Mouse (Mus musculus) embryonic facial prominence, embryonic 13.5 days (tissue): ENCODE data around the gene Hoxa6. TPM values are rescaled to one million over a fixed set of nuclear protein-coding genes. Genes with fewer than 3 reads are reported as not detected.

Source experiments
- ATAC-seq: fragments of 200-750 bp; cut with Nextera tagmentation; 2 replicates; pipeline ENCODE4 v1.8.0; 2017; ENCODE audit warnings: low read depth; ENCODE audit not compliant: insufficient number of reproducible peaks, insufficient read depth, low FRiP score, low TSS enrichment
- H3K27ac ChIP-seq: fragments of 300-500 bp; sonication (generic); 2 replicates; pipeline ENCODE4 v1.5.1; 2015; ENCODE audit warnings: moderate library complexity, mild to moderate bottlenecking, inconsistent platforms
- H3K27me3 ChIP-seq: fragments of 300-500 bp; sonication (generic); 2 replicates; pipeline ENCODE4 v1.6.1; 2015; ENCODE audit warnings: mild to moderate bottlenecking, inconsistent platforms
- H3K36me3 ChIP-seq: fragments of 300-500 bp; sonication (generic); 2 replicates; pipeline ENCODE4 v1.6.1; 2015; ENCODE audit warnings: mild to moderate bottlenecking, inconsistent platforms
- H3K4me1 ChIP-seq: fragments of 300-500 bp; sonication (generic); 2 replicates; pipeline ENCODE4 v1.6.1; 2015; ENCODE audit warnings: inconsistent platforms
- H3K4me2 ChIP-seq: fragments of 300-500 bp; sonication (generic); 2 replicates; pipeline ENCODE4 v1.6.1; 2015; ENCODE audit warnings: moderate library complexity, mild to moderate bottlenecking, inconsistent platforms
- H3K4me3 ChIP-seq: fragments of 300-500 bp; sonication (generic); 2 replicates; pipeline ENCODE4 v1.5.1; 2015; ENCODE audit warnings: mild to moderate bottlenecking, inconsistent platforms
- H3K9ac ChIP-seq: fragments of 300-500 bp; sonication (generic); 2 replicates; pipeline ENCODE4 v1.6.1; 2015; ENCODE audit warnings: mild to moderate bottlenecking, inconsistent platforms
- H3K9me3 ChIP-seq: fragments of 300-500 bp; sonication (generic); 2 replicates; pipeline ENCODE4 v1.6.1; 2016; ENCODE audit warnings: inconsistent platforms
- WGBS: fragments of 180-500 bp; shearing (Covaris S2); methylation state at CpG from one replicate; pipeline ENCODE4 v1.1.7; 2015; ENCODE audit warnings: mixed read lengths; 5-methylcytosine and 5-hydroxymethylcytosine counted together
- polyA plus RNA-seq: library from polyadenylated mRNA; unstranded; fragments of >200 nt; fragmentation: Nextera tagmentation; extraction: Ambion mirVana; gene quantifications from 2 replicates; pipeline ENCODE4 v1.2.1, GENCODE M21; 2015

Gene Hoxa6
- polyA plus RNA-seq, 1 experiment from 2014 or later = 0.81 TPM

GRCm38 (mm10) chr6:52207684-52207976 lies 892 bp downstream of the Hoxa6 start:
- H3K4me1 ChIP-seq = peaks cover 20% of the 10 kb centered on the region
- no peak overlapping the region for H3K27ac ChIP-seq
- H3K9ac ChIP-seq = no peak overlapping the region
- no peak for ATAC-seq
- H3K27me3 ChIP-seq = peaks cover 100% of the 10 kb centered on the region
- no peaks in the 10 kb centered on the region for H3K36me3 ChIP-seq
- H3K4me2 ChIP-seq = no peak overlapping the region
- H3K4me3 ChIP-seq = no peak overlapping the region
- H3K9me3 ChIP-seq = no peaks in the 10 kb centered on the region

GRCm38 (mm10) chr6:52206882-52207683 lies 1.4 kb downstream of the Hoxa6 start:
- Histone ChIP-seq H3K36me3 (no peaks in the 10 kb centered on the region), H3K27ac (no peak overlapping the region), H3K27me3 (peaks cover 100% of the 10 kb centered on the region), H3K9me3 (no peaks in the 10 kb centered on the region), H3K9ac (no peak overlapping the region), H3K4me3 (no peak overlapping the region), H3K4me2 (no peak overlapping the region), H3K4me1 (peaks cover 20% of the 10 kb centered on the region)
- WGBS = 2% methylated on average over 4 of the region's 4 CpGs
- ATAC-seq = no peak

DNA sequence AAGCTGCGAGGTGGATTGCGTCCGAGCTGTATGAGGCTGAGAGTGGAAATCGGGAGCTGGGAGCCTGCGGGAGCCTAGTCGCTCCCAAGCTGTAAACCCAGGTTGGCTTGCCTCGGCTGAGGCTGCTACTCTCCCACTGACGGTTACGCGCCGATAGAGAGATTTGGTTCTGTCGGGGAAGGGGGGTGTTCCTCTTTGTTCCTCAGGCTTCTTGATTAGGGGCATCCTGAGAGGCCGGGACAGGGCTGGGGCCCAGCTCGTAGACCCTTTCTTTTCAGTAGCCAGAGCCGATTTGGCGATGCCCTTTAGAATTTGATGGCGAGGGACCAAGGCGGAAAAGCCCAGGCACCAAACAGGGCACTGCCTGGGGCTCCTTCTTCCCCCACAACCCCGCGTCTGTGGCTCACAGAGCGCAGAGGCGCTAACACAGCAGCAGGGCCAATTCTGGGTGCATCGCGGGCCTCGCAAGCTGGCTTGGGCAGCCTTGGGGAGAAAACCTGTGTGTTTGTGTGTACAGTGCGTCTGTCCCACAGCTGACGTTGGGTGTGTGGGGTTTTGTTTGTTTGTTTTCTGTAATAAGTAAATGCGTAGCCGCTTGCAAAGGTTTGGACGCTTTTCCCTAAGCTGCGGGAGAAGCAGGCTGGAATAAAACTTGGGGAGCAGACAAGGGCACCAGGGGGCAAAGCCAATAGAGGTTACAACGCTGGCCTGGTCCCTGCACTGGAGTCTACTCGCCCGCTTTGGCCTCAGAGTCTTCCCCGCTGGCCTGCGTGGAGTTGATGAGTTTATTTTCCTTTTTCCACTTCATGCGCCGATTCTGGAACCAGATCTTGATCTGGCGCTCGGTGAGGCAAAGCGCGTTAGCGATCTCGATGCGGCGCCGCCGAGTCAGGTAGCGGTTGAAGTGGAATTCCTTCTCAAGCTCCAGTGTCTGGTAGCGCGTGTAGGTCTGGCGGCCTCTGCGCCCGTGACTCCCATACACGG lies 2.6 kb downstream of the Hoxa6 start:
- Histone ChIP-seq H3K4me1 (peaks cover 12% of the 10 kb centered on the region), H3K9me3 (no peaks in the 10 kb centered on the region), H3K4me2 (no peak overlapping the region), H3K27ac (no peak overlapping the region), H3K4me3 (no peak overlapping the region), H3K9ac (no peak overlapping the region), H3K36me3 (no peaks in the 10 kb centered on the region), H3K27me3 (peaks cover 100% of the 10 kb centered on the region)
- under 1% methylated on average over 55 of the region's 55 CpGs for WGBS
- no peak for ATAC-seq

DNA sequence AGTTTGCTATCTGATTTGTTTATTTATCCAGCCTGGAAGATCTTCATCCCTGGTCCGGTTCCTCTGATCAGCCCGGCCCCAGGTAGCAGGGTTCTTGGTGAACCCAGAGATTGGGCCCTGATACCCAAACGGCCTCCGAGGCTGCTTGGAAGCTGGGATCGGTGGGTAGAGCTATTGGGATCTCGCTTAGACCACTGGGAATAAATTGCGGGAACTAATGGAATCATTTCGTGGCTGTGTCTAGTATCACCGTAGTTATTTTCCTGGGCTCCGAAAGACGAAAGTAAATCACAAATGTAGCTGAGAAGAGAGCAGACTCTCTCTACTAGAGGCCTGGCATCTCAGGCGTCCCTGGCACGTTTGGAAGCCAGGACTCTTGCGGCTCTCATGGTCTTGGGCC lies 3.3 kb downstream of the Hoxa6 start:
- H3K4me1 ChIP-seq = peaks cover 12% of the 10 kb centered on the region
- no peak overlapping the region for H3K27ac ChIP-seq
- no peaks in the 10 kb centered on the region for H3K9me3 ChIP-seq
- no peak for ATAC-seq
- peaks cover 100% of the 10 kb centered on the region for H3K27me3 ChIP-seq
- 5% methylated on average over 14 of the region's 14 CpGs for WGBS
- no peak overlapping the region for H3K9ac ChIP-seq
- no peaks in the 10 kb centered on the region for H3K36me3 ChIP-seq
- no peak overlapping the region for H3K4me2 ChIP-seq
- no peak overlapping the region for H3K4me3 ChIP-seq

DNA sequence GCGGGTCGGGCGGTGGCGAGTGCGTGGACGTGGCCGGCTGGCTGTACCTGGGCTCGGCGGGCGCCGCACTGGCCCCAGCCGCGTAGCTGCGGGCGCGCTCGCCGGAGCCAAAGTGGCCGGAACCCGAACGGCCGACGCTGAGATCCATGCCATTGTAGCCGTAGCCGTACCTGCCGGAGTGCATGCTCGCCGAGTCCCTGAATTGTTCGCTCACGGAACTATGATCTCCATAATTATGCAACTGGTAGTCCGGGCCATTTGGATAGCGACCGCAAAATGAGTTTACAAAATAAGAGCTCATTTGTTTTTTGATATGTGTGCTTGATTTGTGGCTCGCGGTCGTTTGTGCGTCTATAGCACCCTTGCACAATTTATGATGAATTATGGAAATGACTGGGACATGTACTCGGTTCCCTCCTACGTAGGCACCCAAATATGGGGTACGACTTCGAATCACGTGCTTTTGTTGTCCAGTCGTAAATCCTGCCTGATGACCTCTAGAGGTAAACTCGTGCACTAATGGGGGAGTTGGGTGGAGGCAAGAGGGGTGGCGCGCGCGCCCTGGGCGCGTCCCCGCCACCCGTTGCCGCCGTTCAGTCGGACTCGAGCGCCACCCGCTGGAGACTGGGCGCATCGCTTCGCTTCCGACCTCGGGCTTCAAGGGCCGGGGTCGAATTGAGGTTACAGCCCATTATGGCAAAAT lies 4.3 kb downstream of the Hoxa6 start, which contains the start of gene Hoxa5:
Gene Hoxa5 (minus strand): TSS at position 538 of the 703 bp plus-strand sequence.
- Histone ChIP-seq H3K9ac (no peak within 1 kb of the TSS), H3K4me2 (peak within 1 kb of the TSS; percentile 46), H3K4me1 (peaks cover 12% of the 10 kb centered on the region), H3K27ac (no peak within 1 kb of the TSS), H3K27me3 (peaks cover 100% of the 10 kb centered on the region), H3K36me3 (no peaks in the 10 kb centered on the region), H3K9me3 (no peaks in the 10 kb centered on the region), H3K4me3 (peak within 1 kb of the TSS; percentile 23)
- no peak for ATAC-seq
- WGBS = under 1% methylated on average over 65 of the region's 65 CpGs

- no peak for ATAC-seq
- Histone ChIP-seq H3K36me3 (no peaks in the 10 kb centered on the region), H3K4me1 (peaks cover 12% of the 10 kb centered on the region), H3K9me3 (no peaks in the 10 kb centered on the region), H3K4me3 (peak overlapping the region; percentile 23), H3K27me3 (peaks cover 100% of the 10 kb centered on the region), H3K4me2 (peak overlapping the region; percentile 46), H3K27ac (no peak overlapping the region), H3K9ac (no peak overlapping the region)
- WGBS = under 1% methylated on average over 46 of the region's 46 CpGs
These were observed 5.0 kb downstream of the Hoxa6 start for GRCm38 (mm10) chr6:52203371-52204049.

DNA sequence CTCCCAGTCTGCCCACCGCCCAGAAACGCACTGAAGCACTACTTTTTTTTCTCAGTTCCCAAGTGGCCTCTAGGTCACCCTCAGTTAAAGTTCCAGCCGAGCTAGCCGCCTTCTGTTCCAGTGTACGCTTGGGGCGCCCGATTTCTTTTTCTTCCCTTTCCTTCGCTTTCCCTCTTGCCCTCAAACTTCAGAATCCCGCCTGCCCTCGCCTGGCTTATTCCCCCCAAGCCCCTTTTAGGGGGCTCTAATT lies 5.5 kb downstream of the Hoxa6 start:
- peak overlapping the region; percentile 23; the same call in 1 of the 2 replicates for H3K4me3 ChIP-seq
- H3K27me3 ChIP-seq = peaks cover 100% of the 10 kb centered on the region
- no peaks in the 10 kb centered on the region for H3K36me3 ChIP-seq
- 1% methylated on average over 10 of the region's 10 CpGs for WGBS
- no peak for ATAC-seq
- H3K4me2 ChIP-seq = no peak overlapping the region; the same call in 1 of the 2 replicates
- no peak overlapping the region for H3K27ac ChIP-seq
- H3K4me1 ChIP-seq = peaks cover 12% of the 10 kb centered on the region
- H3K9me3 ChIP-seq = no peaks in the 10 kb centered on the region
- no peak overlapping the region for H3K9ac ChIP-seq

DNA sequence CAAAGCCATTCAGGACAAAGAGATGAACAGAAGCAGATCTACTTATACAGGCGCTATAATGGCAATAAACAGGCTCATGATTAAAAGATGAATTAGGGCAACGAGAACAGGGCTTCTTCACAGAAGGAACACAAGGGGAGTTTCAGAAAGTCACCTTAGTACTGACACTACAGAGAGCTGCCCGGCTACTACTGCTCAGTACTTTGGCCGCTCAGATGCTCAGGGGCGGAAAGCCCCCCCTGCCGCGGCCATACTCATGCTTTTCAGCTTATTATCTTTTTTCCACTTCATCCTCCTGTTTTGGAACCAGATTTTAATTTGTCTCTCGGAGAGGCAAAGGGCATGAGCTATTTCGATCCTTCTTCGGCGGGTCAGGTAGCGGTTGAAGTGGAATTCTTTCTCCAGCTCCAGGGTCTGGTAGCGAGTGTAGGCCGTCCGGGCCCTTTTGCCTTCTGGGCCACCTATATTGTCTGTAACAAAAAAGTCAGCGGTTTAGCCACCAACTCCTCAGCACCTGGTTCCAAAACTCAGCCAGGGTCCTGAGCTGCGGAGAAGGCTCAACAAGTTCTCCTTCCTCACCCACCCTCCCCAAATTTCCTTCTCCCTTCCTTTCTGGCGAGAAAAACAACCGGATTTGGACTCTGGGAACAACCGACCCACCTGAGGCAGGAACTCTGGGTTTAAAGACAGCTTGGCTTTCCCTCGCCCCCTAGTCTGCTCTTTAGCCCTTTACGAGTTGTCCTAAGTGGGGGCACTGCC lies 6.0 kb downstream of the Hoxa6 start:
- ATAC-seq = no peak
- Histone ChIP-seq H3K36me3 (no peaks in the 10 kb centered on the region), H3K27me3 (peaks cover 100% of the 10 kb centered on the region), H3K9me3 (no peaks in the 10 kb centered on the region), H3K9ac (no peak overlapping the region), H3K4me3 (no peak overlapping the region), H3K27ac (no peak overlapping the region), H3K4me2 (no peak overlapping the region), H3K4me1 (peaks cover 12% of the 10 kb centered on the region)
- WGBS = 3% methylated on average over 22 of the region's 22 CpGs

DNA sequence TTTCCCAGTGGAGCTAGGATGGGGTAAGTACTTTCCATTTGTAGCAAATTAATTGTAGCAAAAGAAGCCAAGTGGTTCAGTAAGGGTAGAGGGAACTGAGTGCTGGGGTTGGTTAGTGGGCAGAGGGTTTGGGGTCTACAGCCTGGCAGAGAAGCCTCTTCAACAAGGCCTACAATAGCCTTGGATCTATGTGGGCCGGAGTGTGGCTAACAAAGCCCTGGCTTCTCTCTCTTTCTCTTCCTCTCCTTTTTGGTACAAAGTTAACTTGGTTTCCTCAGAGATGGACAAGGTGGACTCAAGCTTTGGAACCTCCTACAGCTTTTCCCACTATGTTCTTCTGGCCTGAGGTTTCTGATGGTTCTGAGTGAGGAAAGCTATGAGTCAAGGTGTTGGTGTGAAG lies 7.3 kb downstream of the Hoxa6 start:
- peaks cover 100% of the 10 kb centered on the region for H3K27me3 ChIP-seq
- no peak for ATAC-seq

GRCm38 (mm10) chr6:52200751-52201250 lies 7.7 kb downstream of the Hoxa6 start:
- WGBS = 9% methylated on average over 10 of the region's 10 CpGs
- no peak overlapping the region for H3K4me3 ChIP-seq
- H3K36me3 ChIP-seq = no peaks in the 10 kb centered on the region
- H3K9ac ChIP-seq = no peak overlapping the region
- H3K27me3 ChIP-seq = peaks cover 100% of the 10 kb centered on the region
- H3K27ac ChIP-seq = no peak overlapping the region
- no peak overlapping the region for H3K4me2 ChIP-seq
- H3K9me3 ChIP-seq = no peaks in the 10 kb centered on the region
- peaks cover 12% of the 10 kb centered on the region for H3K4me1 ChIP-seq
- no peak for ATAC-seq

More for the DNA sequence above, 7.3 kb downstream of the Hoxa6 start:
- H3K4me2 ChIP-seq = no peak overlapping the region
- peaks cover 12% of the 10 kb centered on the region for H3K4me1 ChIP-seq
- H3K9me3 ChIP-seq = no peaks in the 10 kb centered on the region
- H3K9ac ChIP-seq = no peak overlapping the region
- WGBS = 9% methylated on average over 1 of the region's 1 CpGs
- no peaks in the 10 kb centered on the region for H3K36me3 ChIP-seq
- H3K4me3 ChIP-seq = no peak overlapping the region
- H3K27ac ChIP-seq = no peak overlapping the region
